Mouse (Mus musculus) ES-E14 (cell line): ENCODE results near the gene Patz1.

Experiments
- CHD2 ChIP-seq: IDR thresholded peaks from 2 replicates; pipeline ENCODE4 v1.6.1; 2014; ENCODE audit warnings: mild to moderate bottlenecking, low read depth, low read length, inconsistent platforms
- HCFC1 ChIP-seq: IDR thresholded peaks from 2 replicates; pipeline ENCODE4 v1.6.1; 2012; ENCODE audit warnings: low read length, inconsistent platforms, borderline replicate concordance; ENCODE audit not compliant: insufficient read depth
- ZC3H11A ChIP-seq: IDR thresholded peaks from 2 replicates; pipeline ENCODE4 v1.6.1; 2012; ENCODE audit warnings: low read depth, mild to moderate bottlenecking, inconsistent platforms, low read length, borderline replicate concordance
- ZNF384 ChIP-seq: IDR thresholded peaks from 2 replicates; pipeline ENCODE4 v1.6.1; 2012; ENCODE audit warnings: low read depth, low read length, inconsistent platforms

DNA sequence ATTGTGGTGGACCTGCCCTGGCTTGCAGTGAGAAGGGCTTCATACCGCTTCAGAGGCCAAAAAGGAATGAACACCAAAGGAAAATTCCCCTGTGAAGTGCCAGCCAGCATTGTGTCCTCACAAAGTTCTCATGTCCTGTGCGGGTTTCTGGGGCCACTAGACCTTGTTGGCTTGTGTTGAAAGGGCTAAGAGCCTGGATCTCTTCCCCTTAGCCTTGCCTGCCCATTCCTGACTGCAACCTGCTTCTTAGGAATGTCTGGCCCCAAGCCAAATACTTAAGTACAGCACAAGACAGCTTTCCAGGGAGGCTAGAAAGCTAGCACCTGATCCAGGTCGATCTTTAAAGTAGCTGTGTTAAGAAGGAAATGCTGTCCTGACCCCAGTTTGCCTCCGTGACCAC is 14.1 kb downstream of the Patz1 start:
- TF ChIP-seq HCFC1 (no peak), ZC3H11A (no peak), ZNF384 (no peak), CHD2 (no peak)
